Mouse (Mus musculus) E14TG2a.4 (cell line): ENCODE results near the gene Pik3r6.

ENCODE experiments used
- CTCF ChIP-seq: conservative IDR thresholded peaks from 2 replicates; pipeline ENCODE4 v1.5.1; 2014; ENCODE audit warnings: low read length
- NANOG ChIP-seq: IDR thresholded peaks from 2 replicates; pipeline ENCODE4 v1.6.1; 2014; ENCODE audit warnings: borderline replicate concordance, low read length, mixed read lengths

DNA sequence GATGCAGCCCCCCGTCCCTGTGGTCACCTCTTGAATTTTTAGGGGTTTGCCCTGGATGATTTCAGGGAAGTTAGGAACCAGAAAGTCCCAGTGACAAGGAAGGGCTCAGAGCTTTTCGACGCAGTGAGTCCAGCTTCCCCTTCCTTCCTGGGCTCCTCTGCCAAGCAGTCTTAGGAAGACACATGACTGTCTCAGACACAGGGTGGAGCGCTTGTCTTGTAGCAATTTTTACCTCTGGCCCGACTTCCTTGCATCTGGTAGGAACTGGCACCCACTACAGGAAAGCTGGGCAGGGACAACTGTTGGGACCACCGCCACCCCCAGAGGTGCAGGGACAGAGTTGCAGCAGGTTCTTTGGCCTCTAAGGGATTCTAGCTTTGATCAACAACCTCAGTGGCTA lies 28.2 kb upstream of the Pik3r6 start:
- TF ChIP-seq CTCF: no peak
- no peak for TF ChIP-seq NANOG
